Mouse (Mus musculus): ENCODE results near the gene Gtpbp1. TPM values are rescaled to one million over a fixed set of nuclear protein-coding genes. Genes with fewer than 3 reads are reported as not detected.
A peak's percentile ranks its signal among the peaks of the same experiment; 100 is the strongest.

The Gtpbp1 gene
- polyA plus RNA-seq, 1 experiment = 61.0 TPM

GRCm38 (mm10) chr15:79770629-79771240 lies 80.1 kb downstream of the Gtpbp1 start:
- no peak for TF ChIP-seq CTCF (IDR thresholded peaks at IDR 0.05; ENCODE audit: borderline replicate concordance, extremely low read depth, insufficient read depth, insufficient read length)
- TF ChIP-seq POLR2A (IDR thresholded peaks at IDR 0.05; ENCODE audit: borderline replicate concordance, extremely low read depth, insufficient read depth, insufficient read length, poor library complexity, severe bottlenecking) = no peak
- DNase-seq (ENCODE audit: low read depth) = peak; percentile 67

Other genes with a start within 250 kb of the Gtpbp1 start
- gene Csnk1e, start 235.3 kb upstream of the Gtpbp1 start, polyA plus RNA-seq (2012; rRNA removed) = 403 and 452 TPM in 2 replicates
- 0.30 and 0.68 TPM in 2 replicates for gene Kcnj4, start 185.6 kb upstream of the Gtpbp1 start, polyA plus RNA-seq (2012; rRNA removed)
- gene Kdelr3, start 174.4 kb upstream of the Gtpbp1 start, polyA plus RNA-seq (2012; rRNA removed) = 8.7 and 11.3 TPM in 2 replicates
- gene Ddx17, start 144.1 kb upstream of the Gtpbp1 start, polyA plus RNA-seq (2012; rRNA removed) = 721 and 963 TPM in 2 replicates
- gene Dmc1, start 85.7 kb upstream of the Gtpbp1 start, polyA plus RNA-seq (2012; rRNA removed) = 4.0 and 5.0 TPM in 2 replicates
- gene Fam227a, start 31.9 kb upstream of the Gtpbp1 start, polyA plus RNA-seq (2012; rRNA removed) = 33.7 and 33.9 TPM in 2 replicates
- 29.4 and 31.5 TPM in 2 replicates for gene Cby1, start 31.6 kb upstream of the Gtpbp1 start, polyA plus RNA-seq (2012; rRNA removed)
- 114 and 142 TPM in 2 replicates for gene Tomm22, start 20.0 kb upstream of the Gtpbp1 start, polyA plus RNA-seq (2012; rRNA removed)
- gene Josd1, start 2.9 kb upstream of the Gtpbp1 start, polyA plus RNA-seq (2012; rRNA removed) = 34.9 and 37.4 TPM in 2 replicates
- 46.5 and 47.9 TPM in 2 replicates for gene Sun2, start 51.7 kb downstream of the Gtpbp1 start, polyA plus RNA-seq (2012; rRNA removed)
- gene Dnal4, start 87.0 kb downstream of the Gtpbp1 start, polyA plus RNA-seq (2012; rRNA removed) = 77.6 and 110 TPM in 2 replicates
- 20.7 and 53.6 TPM in 2 replicates for gene Nptxr, start 113.9 kb downstream of the Gtpbp1 start, polyA plus RNA-seq (2012; rRNA removed)
- gene Npcd, start 143.4 kb downstream of the Gtpbp1 start, polyA plus RNA-seq (2012; rRNA removed) = 0.53 and 1.8 TPM in 2 replicates
- 69.6 and 84.6 TPM in 2 replicates for gene Cbx6, start 143.8 kb downstream of the Gtpbp1 start, polyA plus RNA-seq (2012; rRNA removed)
- 4.7 and 5.6 TPM in 2 replicates for gene Apobec3, start 200.8 kb downstream of the Gtpbp1 start, polyA plus RNA-seq (2012; rRNA removed)